ENCODE assay signal across 14 mouse cellular contexts in the genomic region with DNA sequence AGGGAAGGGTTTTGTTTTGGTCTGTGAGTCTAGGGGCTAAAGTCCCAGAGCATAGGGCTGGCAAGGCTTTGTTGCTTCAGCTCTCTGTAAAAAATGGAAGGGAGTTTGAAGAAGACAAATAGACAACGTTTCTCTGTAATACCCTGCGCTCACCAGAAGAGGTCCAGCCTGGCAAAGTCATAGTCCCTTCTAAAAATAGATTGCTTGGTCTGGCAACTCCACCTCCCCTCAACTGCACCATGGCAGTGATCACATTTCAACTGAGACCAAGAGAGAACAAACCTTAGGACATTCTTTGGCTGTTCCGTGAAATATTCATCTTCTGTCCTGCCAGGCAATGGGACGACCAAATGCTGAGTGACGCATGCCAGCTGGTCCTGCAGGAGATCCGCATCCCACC. TPM values are rescaled to one million over a fixed set of nuclear protein-coding genes. Genes with fewer than 3 reads are reported as not detected.
A peak's percentile ranks its signal among the peaks of the same experiment; 100 is the strongest.
DNase-seq lines count a peak whose midpoint lies in the region; ATAC-seq and TF ChIP-seq lines count a peak whose summit lies in the region.
"Had no signal": no experiment of that assay in that cellular context is flagged by ENCODE, and none has a peak within 500 bp of the region (broad histone marks: within the 10 kb centered on the region; RNA-seq: fewer than 3 reads in every experiment).

No protein-coding gene starts in this region.

- TF ChIP-seq EP300 in liver, postnatal 0 days (IDR thresholded peaks at IDR 0.05; ENCODE audit: low read depth), result no peak

- no peak overlapping the region for H3K4me3 ChIP-seq in gastrocnemius, adult 2 months
- no peak overlapping the region for H3K4me3 ChIP-seq in liver, postnatal 0 days (ENCODE audit: low read depth, low read length)
- H3K4me3 ChIP-seq in liver, embryonic 12.5 days, result no peak overlapping the region
- H3K4me3 ChIP-seq: limb, embryonic 10.5 days; neural tube, embryonic 12.5 days had no signal

- no peaks in the 10 kb centered on the region for H3K9me3 ChIP-seq in liver, postnatal 0 days (ENCODE audit: low read length)
- no peaks in the 10 kb centered on the region for H3K9me3 ChIP-seq in liver, embryonic 12.5 days (replicated peaks)
- H3K9me3 ChIP-seq: limb, embryonic 10.5 days; neural tube, embryonic 12.5 days had no signal

- no peaks in the 10 kb centered on the region for H3K36me3 ChIP-seq in liver, postnatal 0 days (replicated peaks; ENCODE audit: insufficient read depth, low read length)
- H3K36me3 ChIP-seq in liver, embryonic 12.5 days, result no peaks in the 10 kb centered on the region
- H3K36me3 ChIP-seq: limb, embryonic 10.5 days; neural tube, embryonic 12.5 days had no signal

- H3K4me2 ChIP-seq in liver, postnatal 0 days (ENCODE audit: low read depth, low read length), result no peak overlapping the region
- no peak overlapping the region for H3K4me2 ChIP-seq in liver, embryonic 12.5 days
- H3K4me2 ChIP-seq: neural tube, embryonic 12.5 days had no signal

- H3K27me3 ChIP-seq in liver, postnatal 0 days (ENCODE audit: insufficient read depth, low read length), result no peaks in the 10 kb centered on the region
- H3K27me3 ChIP-seq in liver, embryonic 12.5 days (replicated peaks), result no peaks in the 10 kb centered on the region
- H3K27me3 ChIP-seq: neural tube, embryonic 12.5 days had no signal

- TF ChIP-seq CTCF in gastrocnemius, adult 2 months (IDR thresholded peaks at IDR 0.05), result peak; percentile 55
- TF ChIP-seq CTCF in liver, postnatal 0 days (IDR thresholded peaks at IDR 0.05; ENCODE audit: low read depth), result peak; percentile 14; the same call in 1 of the 2 replicates

- peak; percentile 47 for DNase-seq in gastrocnemius, adult 2 months
- DNase-seq in gastrocnemius, postnatal 36 days, result no peak
- no peak for DNase-seq in liver, postnatal 0 days
- DNase-seq in naive thymus-derived CD4-positive, alpha-beta T cell, adult 2 months (ENCODE audit: low read depth), result peak; percentile 9
- DNase-seq in left cerebral cortex, adult 9 months (ENCODE audit: low spot score in 2 of 2), result no peak
- no peak for DNase-seq in ovary, adult 18-20 months (ENCODE audit: low spot score)
- DNase-seq: thymus, postnatal 14 days had no signal

- peaks cover 3% of the 10 kb centered on the region; the same call in 1 of the 2 replicates for H3K4me1 ChIP-seq in liver, postnatal 0 days (ENCODE audit: insufficient read depth)
- H3K4me1 ChIP-seq in liver, embryonic 12.5 days, result no peaks in the 10 kb centered on the region
- H3K4me1 ChIP-seq: limb, embryonic 10.5 days; neural tube, embryonic 12.5 days had no signal

- H3K9ac ChIP-seq in liver, postnatal 0 days (replicated peaks), result no peak overlapping the region
- H3K9ac ChIP-seq in liver, embryonic 12.5 days, result no peak overlapping the region
- H3K9ac ChIP-seq: neural tube, embryonic 12.5 days had no signal

- no peak overlapping the region for H3K27ac ChIP-seq in gastrocnemius, adult 2 months
- H3K27ac ChIP-seq in liver, postnatal 0 days (ENCODE audit: low read depth), result no peak overlapping the region
- H3K27ac ChIP-seq in liver, embryonic 12.5 days, result no peak overlapping the region
- H3K27ac ChIP-seq: limb, embryonic 10.5 days; neural tube, embryonic 12.5 days had no signal

- intact Hi-C loops in gastrocnemius, adult 2 months (cut with DNase I), result loop anchor here (5.0 kb wide), 1 partner anchor 52 kb away; no protein-coding TSS in a partner anchor
- intact Hi-C loops in gastrocnemius, postnatal 36 days (cut with DNase I), result no loop called here

- WGBS in liver, postnatal 0 days (ENCODE audit: insufficient replicate concordance), result 66% methylated on average over 6 of the region's 6 CpGs
- 54% methylated on average over 6 of the region's 6 CpGs for WGBS in liver, embryonic 12.5 days (ENCODE audit: insufficient replicate concordance)

- ATAC-seq in liver, postnatal 0 days, result no peak
- ATAC-seq in liver, embryonic 12.5 days, result no peak
- peak; percentile 60 for ATAC-seq in common myeloid progenitor, adult 5-6 weeks (replicated peaks; ENCODE audit: low read depth, poor library complexity, severe bottlenecking)

RNA-seq across cellular contexts. Expression of a gene that starts 30.1 kb away (rescaled TPM):
- total RNA-seq in gastrocnemius, adult 2 months (2021), result not detected
- total RNA-seq in gastrocnemius, postnatal 36 days (2021), result under 1 TPM; 0.05 TPM
- not detected in 2 replicates for polyA plus RNA-seq in liver, postnatal 0 days (2015; fragmentation: Nextera tagmentation; extraction: Ambion mirVana)
- 0.82 and 0.85 TPM in 2 replicates for polyA plus RNA-seq in liver, embryonic 12.5 days (2016; fragmentation: Nextera tagmentation; extraction: Ambion mirVana)
- 0.10 and 0.27 TPM in 2 replicates for total RNA-seq in common myeloid progenitor, adult 5-6 weeks (2017)
- total RNA-seq: megakaryocyte, adult 5-6 weeks; MEL had no signal

RNA-seq across cellular contexts. Expression of a gene that starts 37.8 kb away (rescaled TPM):
- under 1 TPM; 0.10 to 0.11 TPM for total RNA-seq in gastrocnemius, adult 2 months (2021)
- under 1 TPM in 1 of 2 experiments, not detected in 1; 0.13 TPM for total RNA-seq in gastrocnemius, postnatal 36 days (2021)
- polyA plus RNA-seq in liver, postnatal 0 days (2015; fragmentation: Nextera tagmentation; extraction: Ambion mirVana), result 0.01 TPM in 2 replicates
- not detected in 2 replicates for polyA plus RNA-seq in liver, embryonic 12.5 days (2016; fragmentation: Nextera tagmentation; extraction: Ambion mirVana)
- total RNA-seq in common myeloid progenitor, adult 5-6 weeks (2017), result 0.09 TPM in 1 of 2 replicates, not detected in the other
- polyA plus RNA-seq: cortical plate, adult 2 months; limb, embryonic 10.5 days; neural tube, embryonic 12.5 days had no signal

Comparison
In these comparisons a context has a peak if more than half of its experiments do, and no peak if none do; other contexts are left out.
1. DNase-seq: peak in gastrocnemius, adult 2 months (single experiment) and naive thymus-derived CD4-positive, alpha-beta T cell, adult 2 months (single experiment); none in gastrocnemius, postnatal 36 days (0 of 2), liver, postnatal 0 days (single experiment), left cerebral cortex, adult 9 months (0 of 2) and ovary, adult 18-20 months (single experiment).